10 mouse cellular contexts compared by ENCODE assay signal in genomic region chr12:118376521-118377493, GRCm38 (mm10).
A peak's percentile ranks its signal among the peaks of the same experiment; 100 is the strongest.
DNase-seq lines count a peak whose midpoint lies in the region; ATAC-seq lines count a peak whose summit lies in the region.
"Had no signal": no experiment of that assay in that cellular context is flagged by ENCODE, and none has a peak within 500 bp of the region (broad histone marks: within the 10 kb centered on the region; RNA-seq: fewer than 3 reads in every experiment).

No protein-coding gene starts in this region.

- H3K36me3 ChIP-seq in heart, embryonic 13.5 days = no peaks in the 10 kb centered on the region
- no peaks in the 10 kb centered on the region for H3K36me3 ChIP-seq in kidney, embryonic 16.5 days (ENCODE audit: insufficient read depth, low read length)
- H3K36me3 ChIP-seq: neural tube, embryonic 12.5 days had no signal

- WGBS in heart, embryonic 13.5 days = 54% methylated on average over 14 of the region's 14 CpGs
- WGBS in kidney, embryonic 16.5 days = 64% methylated on average over 14 of the region's 14 CpGs

- H3K4me1 ChIP-seq in heart, embryonic 13.5 days = peaks cover 2% of the 10 kb centered on the region; the same call in 1 of the 2 replicates
- H3K4me1 ChIP-seq in kidney, embryonic 16.5 days (ENCODE audit: insufficient read depth, low read length) = no peaks in the 10 kb centered on the region
- H3K4me1 ChIP-seq: neural tube, embryonic 12.5 days had no signal

- H3K4me3 ChIP-seq in heart, embryonic 13.5 days = no peak overlapping the region
- no peak overlapping the region for H3K4me3 ChIP-seq in kidney, embryonic 16.5 days (ENCODE audit: low read length)
- H3K4me3 ChIP-seq: erythroblast, embryonic 14.5 days; neural tube, embryonic 12.5 days had no signal

- no peak for ATAC-seq in heart, embryonic 13.5 days (ENCODE audit: extremely low read depth, insufficient number of reproducible peaks, low FRiP score, low TSS enrichment)
- ATAC-seq in kidney, embryonic 16.5 days (ENCODE audit: low FRiP score, low TSS enrichment) = no peak

- H3K27ac ChIP-seq in heart, embryonic 13.5 days (replicated peaks) = no peak overlapping the region
- H3K27ac ChIP-seq in kidney, embryonic 16.5 days (ENCODE audit: low read length) = no peak overlapping the region
- H3K27ac ChIP-seq: neural tube, embryonic 12.5 days had no signal

- no peak overlapping the region for H3K9ac ChIP-seq in heart, embryonic 13.5 days
- H3K9ac ChIP-seq in kidney, embryonic 16.5 days (replicated peaks; ENCODE audit: low read length) = no peak overlapping the region
- H3K9ac ChIP-seq: neural tube, embryonic 12.5 days had no signal

- no peaks in the 10 kb centered on the region for H3K27me3 ChIP-seq in heart, embryonic 13.5 days (replicated peaks)
- no peaks in the 10 kb centered on the region for H3K27me3 ChIP-seq in kidney, embryonic 16.5 days (ENCODE audit: insufficient read depth, low read length)
- H3K27me3 ChIP-seq: neural tube, embryonic 12.5 days had no signal

- no peak for DNase-seq in heart, postnatal 4 days
- peak; percentile 16 for DNase-seq in embryo, embryonic 11 days
- DNase-seq in lung, postnatal 4 days = peak; percentile 16 to 38
- peak; percentile 13 for DNase-seq in telencephalon, adult 2 months (ENCODE audit: low read depth, low spot score)
- DNase-seq in right cerebral cortex, adult 18-20 months = no peak
- DNase-seq in layer of hippocampus, postnatal 25 days (ENCODE audit: extremely low spot score in 1 of 2, low spot score in 1 of 2) = no peak

- H3K4me2 ChIP-seq in heart, embryonic 13.5 days = peak overlapping the region; percentile 7; the same call in 1 of the 2 replicates
- no peak overlapping the region for H3K4me2 ChIP-seq in kidney, embryonic 16.5 days (replicated peaks; ENCODE audit: low read depth, low read length)
- H3K4me2 ChIP-seq: neural tube, embryonic 12.5 days had no signal

- no peaks in the 10 kb centered on the region for H3K9me3 ChIP-seq in heart, embryonic 13.5 days
- H3K9me3 ChIP-seq in kidney, embryonic 16.5 days (ENCODE audit: low read length) = no peaks in the 10 kb centered on the region
- H3K9me3 ChIP-seq: neural tube, embryonic 12.5 days had no signal

Comparison
In these comparisons a context has a peak if more than half of its experiments do, and no peak if none do; other contexts are left out.
1. DNase-seq: peak in embryo, embryonic 11 days (single experiment), lung, postnatal 4 days (2 of 2) and telencephalon, adult 2 months (single experiment); none in heart, postnatal 4 days (single experiment), right cerebral cortex, adult 18-20 months (single experiment) and layer of hippocampus, postnatal 25 days (0 of 2).